In the genomic region with DNA sequence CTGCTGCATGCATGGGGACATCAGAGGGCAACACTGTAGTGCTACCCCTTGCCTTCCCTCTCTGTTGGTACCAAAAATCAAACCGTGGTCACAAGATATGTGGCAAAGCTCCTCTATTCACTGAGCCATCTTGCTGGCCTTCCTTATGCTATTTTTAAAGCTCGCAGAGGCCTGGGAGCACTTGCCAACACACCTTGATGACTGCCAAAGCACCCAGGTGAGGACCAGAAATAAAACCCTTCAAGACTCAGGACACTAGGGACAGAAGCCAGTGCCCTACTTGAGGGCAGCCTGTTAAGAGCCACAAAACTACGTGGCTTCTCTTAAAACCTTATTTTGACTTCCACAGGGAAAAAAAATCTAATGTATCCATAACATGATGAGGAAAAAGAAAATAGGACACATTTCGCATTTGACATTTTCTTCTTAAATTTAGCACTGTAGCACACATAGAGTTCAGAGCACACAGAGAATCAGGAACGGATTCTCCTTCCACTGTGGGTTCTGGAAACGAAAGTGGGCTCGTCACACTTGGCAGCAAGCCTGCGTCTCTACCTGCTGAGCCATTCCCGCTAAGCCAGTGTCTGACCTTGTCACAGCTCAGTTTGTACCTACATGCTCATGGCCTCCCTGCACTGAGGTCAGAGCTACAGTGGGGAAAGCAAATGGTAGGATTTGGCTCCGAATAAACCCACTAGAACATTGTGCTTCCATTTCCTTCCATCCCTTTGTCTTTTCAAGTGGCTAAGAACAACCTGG, we compare ENCODE assay signal across 21 mouse cellular contexts.
DNase-seq lines count a peak whose midpoint lies in the region; ATAC-seq and TF ChIP-seq lines count a peak whose summit lies in the region.
"Had no signal": no experiment of that assay in that cellular context is flagged by ENCODE, and none has a peak within 500 bp of the region (broad histone marks: within the 10 kb centered on the region; RNA-seq: fewer than 3 reads in every experiment).

No protein-coding gene starts in this region.

- ATAC-seq in forebrain, embryonic 16.5 days, result no peak
- ATAC-seq: forebrain, embryonic 13.5 days; inflammation-experienced regulatory T-cells, adult 6 months; midbrain, embryonic 16.5 days had no signal

- H3K4me3 ChIP-seq in layer of hippocampus, adult 2 months, result no peak overlapping the region
- no peak overlapping the region for H3K4me3 ChIP-seq in limb, embryonic 10.5 days
- H3K4me3 ChIP-seq in forebrain, embryonic 16.5 days (replicated peaks; ENCODE audit: low read length), result no peak overlapping the region
- H3K4me3 ChIP-seq: forebrain, embryonic 13.5 days; heart, adult 2 months; heart, embryonic 12.5 days; liver, embryonic 15.5 days had no signal

- WGBS in limb, embryonic 10.5 days, result 86% methylated on average over 10 of the region's 10 CpGs
- WGBS in forebrain, embryonic 16.5 days, result 78% methylated on average over 10 of the region's 10 CpGs

- DNase-seq in layer of hippocampus, adult 2 months (ENCODE audit: low spot score in 2 of 2), result no peak
- no peak for DNase-seq in layer of hippocampus, adult 11-12 months (ENCODE audit: low spot score)
- DNase-seq in cerebellum, adult 11-12 months, result peak; percentile 88
- peak; percentile 89 for DNase-seq in cerebellum, adult 9-11 months
- no peak for DNase-seq in limb, embryonic 10.5 days (ENCODE audit: low spot score)
- DNase-seq in layer of hippocampus, postnatal 14 days (ENCODE audit: low spot score in 2 of 2), result no peak
- no peak for DNase-seq in heart, postnatal 25 days (ENCODE audit: low spot score)
- DNase-seq: adrenal gland, postnatal 25 days; heart, adult 2 months; kidney, adult 11 months; kidney, postnatal 25 days; lung, embryonic 14.5 days; lung, postnatal 14 days had no signal

- H3K27ac ChIP-seq in layer of hippocampus, adult 2 months, result peak overlapping the region; percentile 67
- 0 out of 2 replicates have a peak overlapping the region, but pooled peaks have one; percentile 31 for H3K27ac ChIP-seq in limb, embryonic 10.5 days
- no peak overlapping the region for H3K27ac ChIP-seq in forebrain, embryonic 16.5 days (ENCODE audit: low read length)
- H3K27ac ChIP-seq: forebrain, embryonic 13.5 days; heart, adult 2 months; hindbrain, embryonic 14.5 days; liver, embryonic 15.5 days had no signal

- H3K9me3 ChIP-seq in limb, embryonic 10.5 days (replicated peaks), result no peaks in the 10 kb centered on the region
- H3K9me3 ChIP-seq in forebrain, embryonic 16.5 days (ENCODE audit: control insufficient read depth, low read length), result no peaks in the 10 kb centered on the region
- H3K9me3 ChIP-seq: forebrain, embryonic 13.5 days; heart, embryonic 12.5 days; liver, embryonic 15.5 days had no signal

- H3K4me2 ChIP-seq in forebrain, embryonic 16.5 days (ENCODE audit: low read length), result no peak overlapping the region
- H3K4me2 ChIP-seq: forebrain, embryonic 13.5 days; heart, embryonic 12.5 days; hindbrain, embryonic 14.5 days; liver, embryonic 15.5 days; lung, embryonic 14.5 days; midbrain, embryonic 11.5 days had no signal

- intact Hi-C loops in heart, postnatal 25 days (cut with DNase I), result no loop called here

- no peak for TF ChIP-seq CTCF in layer of hippocampus, adult 2 months (conservative IDR thresholded peaks at IDR 0.05)

- H3K9ac ChIP-seq in forebrain, embryonic 16.5 days (replicated peaks; ENCODE audit: low read depth, low read length), result no peak overlapping the region
- H3K9ac ChIP-seq: forebrain, embryonic 13.5 days; heart, embryonic 12.5 days; hindbrain, embryonic 14.5 days; liver, embryonic 15.5 days; lung, embryonic 14.5 days had no signal

- peaks cover 14% of the 10 kb centered on the region for H3K4me1 ChIP-seq in limb, embryonic 10.5 days
- H3K4me1 ChIP-seq in forebrain, embryonic 16.5 days (replicated peaks; ENCODE audit: control insufficient read depth, insufficient read depth, low read length), result no peaks in the 10 kb centered on the region
- H3K4me1 ChIP-seq: forebrain, embryonic 13.5 days had no signal

- no peaks in the 10 kb centered on the region for H3K27me3 ChIP-seq in limb, embryonic 10.5 days (ENCODE audit: low read depth, poor library complexity, severe bottlenecking)
- no peaks in the 10 kb centered on the region for H3K27me3 ChIP-seq in forebrain, embryonic 16.5 days (replicated peaks; ENCODE audit: control insufficient read depth, insufficient read depth, low read length)
- H3K27me3 ChIP-seq: forebrain, embryonic 13.5 days; heart, embryonic 12.5 days; liver, embryonic 15.5 days had no signal

- H3K36me3 ChIP-seq in limb, embryonic 10.5 days, result no peaks in the 10 kb centered on the region
- no peaks in the 10 kb centered on the region for H3K36me3 ChIP-seq in forebrain, embryonic 16.5 days (ENCODE audit: control insufficient read depth, insufficient read depth)
- H3K36me3 ChIP-seq: heart, embryonic 12.5 days; liver, embryonic 15.5 days had no signal

Comparison
In these comparisons a context has a peak if more than half of its experiments do, and no peak if none do; other contexts are left out.
1. DNase-seq: peak in cerebellum, adult 11-12 months (single experiment) and cerebellum, adult 9-11 months (single experiment); none in layer of hippocampus, adult 2 months (0 of 2), layer of hippocampus, adult 11-12 months (single experiment), limb, embryonic 10.5 days (single experiment), layer of hippocampus, postnatal 14 days (0 of 2) and heart, postnatal 25 days (single experiment).